Mouse (Mus musculus) brain, embryonic 14.5 days (tissue): Measurements from ENCODE around the gene Susd6. TPM values are rescaled to one million over a fixed set of nuclear protein-coding genes. Genes with fewer than 3 reads are reported as not detected.
A peak's percentile ranks its signal among the peaks of the same experiment; 100 is the strongest.

ENCODE experiments used
- DNase-seq: peaks from one replicate; pipeline ENCODE4 v3.0.0-alpha.2; 2011; ENCODE audit warnings: low read depth
- CTCF ChIP-seq: fragments of 200-500 bp; IDR thresholded peaks from 2 replicates; pipeline ENCODE4 v1.5.1; 2012; ENCODE audit warnings: inconsistent platforms, mild to moderate bottlenecking, moderate library complexity, borderline replicate concordance; ENCODE audit not compliant: insufficient read depth, insufficient read length; ENCODE audit errors: extremely low read depth
- POLR2A ChIP-seq: fragments of 200-500 bp; IDR thresholded peaks from 2 replicates; pipeline ENCODE4 v1.6.1; 2012; ENCODE audit warnings: mild to moderate bottlenecking, inconsistent platforms, borderline replicate concordance; ENCODE audit not compliant: poor library complexity, insufficient read depth, insufficient read length, severe bottlenecking; ENCODE audit errors: extremely low read depth
- polyA plus RNA-seq: library from polyadenylated mRNA; depleted of rRNA; stranded (reverse); fragments of >200 nt; gene quantifications from 2 replicates; pipeline ENCODE4 v1.2.3, GENCODE M21; 2012

Gene Susd6
- polyA plus RNA-seq, 1 experiment = 21.7 TPM

GRCm38 (mm10) chr12:80879267-80879666 is 89.0 kb downstream of the Susd6 start:
- TF ChIP-seq POLR2A (no peak), CTCF (no peak)
- no peak for DNase-seq

GRCm38 (mm10) chr12:80881121-80881520 is 90.8 kb downstream of the Susd6 start:
- TF ChIP-seq CTCF (no peak), POLR2A (no peak)
- no peak for DNase-seq

- no peak for DNase-seq
- TF ChIP-seq POLR2A (no peak), CTCF (no peak)
Measured at GRCm38 (mm10) chr12:80883278-80883677, 93.0 kb downstream of the Susd6 start.

- no peak for DNase-seq
- TF ChIP-seq CTCF = no peak
- TF ChIP-seq POLR2A = no peak
Measured at GRCm38 (mm10) chr12:80883881-80884280, 93.6 kb downstream of the Susd6 start.

GRCm38 (mm10) chr12:80885301-80886288 is 95.3 kb downstream of the Susd6 start:
- TF ChIP-seq POLR2A = no peak
- no peak for TF ChIP-seq CTCF
- DNase-seq = peak; percentile 44

- no peak for TF ChIP-seq CTCF
- no peak for TF ChIP-seq POLR2A
Measured at GRCm38 (mm10) chr12:80887036-80887435, 96.7 kb downstream of the Susd6 start.

GRCm38 (mm10) chr12:80889331-80889730 is 99.0 kb downstream of the Susd6 start:
- DNase-seq = no peak
- peak; percentile 33; the same call in 1 of the 2 replicates for TF ChIP-seq CTCF
- TF ChIP-seq POLR2A = no peak

More at GRCm38 (mm10) chr12:80887036-80887435, 96.7 kb downstream of the Susd6 start:
- DNase-seq = no peak

- DNase-seq = no peak
- no peak for TF ChIP-seq POLR2A
- TF ChIP-seq CTCF = no peak
Measured at GRCm38 (mm10) chr12:80891074-80891473, 100.8 kb downstream of the Susd6 start.

GRCm38 (mm10) chr12:80893720-80894494 is 103.6 kb downstream of the Susd6 start:
- TF ChIP-seq POLR2A = no peak
- TF ChIP-seq CTCF = peak; percentile 13; the same call in 1 of the 2 replicates

GRCm38 (mm10) chr12:80894973-80895570 is 104.8 kb downstream of the Susd6 start:
- DNase-seq = peak; percentile 94
- TF ChIP-seq POLR2A (no peak), CTCF (peak; percentile 100)

More at GRCm38 (mm10) chr12:80893720-80894494, 103.6 kb downstream of the Susd6 start:
- no peak for DNase-seq

- TF ChIP-seq CTCF (no peak), POLR2A (no peak)
- no peak for DNase-seq
Measured at GRCm38 (mm10) chr12:80909631-80910030, 119.3 kb downstream of the Susd6 start.
